Mouse (Mus musculus): ENCODE results near the gene Chit1.

Gene Chit1

GRCm38 (mm10) chr1:134098726-134099515 lies 12.1 kb upstream of the Chit1 start:
- peak; percentile 97 for DNase-seq (ENCODE audit: low spot score)

- DNase-seq (ENCODE audit: low spot score): no peak
These were observed 11.4 kb upstream of the Chit1 start for GRCm38 (mm10) chr1:134099516-134100235.

GRCm38 (mm10) chr1:134100401-134100800 lies 10.6 kb upstream of the Chit1 start:
- DNase-seq (ENCODE audit: low spot score): no peak

GRCm38 (mm10) chr1:134100928-134101327 lies 10.1 kb upstream of the Chit1 start:
- no peak for DNase-seq (ENCODE audit: low spot score)

- DNase-seq (ENCODE audit: low spot score): no peak
These were observed 9.4 kb upstream of the Chit1 start for GRCm38 (mm10) chr1:134101593-134101992.

DNA sequence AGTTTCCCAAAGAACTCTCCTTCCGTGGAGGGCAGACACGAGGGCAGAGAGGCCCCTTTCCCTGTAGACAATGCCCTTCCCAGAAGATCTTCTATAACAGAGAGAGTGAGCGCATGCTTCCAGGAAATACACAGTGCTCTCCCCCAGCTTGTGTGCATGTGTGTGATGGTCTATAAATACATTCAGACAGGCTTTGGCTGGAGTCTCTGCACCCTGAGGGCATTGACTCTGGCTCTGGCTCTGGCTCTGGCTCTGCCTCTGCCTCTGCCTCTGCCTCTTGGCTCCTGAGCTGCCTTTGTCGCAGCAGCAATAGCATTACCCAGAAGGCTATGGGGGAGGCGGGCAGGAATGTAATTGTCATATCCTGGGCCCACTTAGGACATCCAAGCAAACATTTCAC lies 7.2 kb upstream of the Chit1 start:
- DNase-seq (ENCODE audit: low spot score): no peak

DNA sequence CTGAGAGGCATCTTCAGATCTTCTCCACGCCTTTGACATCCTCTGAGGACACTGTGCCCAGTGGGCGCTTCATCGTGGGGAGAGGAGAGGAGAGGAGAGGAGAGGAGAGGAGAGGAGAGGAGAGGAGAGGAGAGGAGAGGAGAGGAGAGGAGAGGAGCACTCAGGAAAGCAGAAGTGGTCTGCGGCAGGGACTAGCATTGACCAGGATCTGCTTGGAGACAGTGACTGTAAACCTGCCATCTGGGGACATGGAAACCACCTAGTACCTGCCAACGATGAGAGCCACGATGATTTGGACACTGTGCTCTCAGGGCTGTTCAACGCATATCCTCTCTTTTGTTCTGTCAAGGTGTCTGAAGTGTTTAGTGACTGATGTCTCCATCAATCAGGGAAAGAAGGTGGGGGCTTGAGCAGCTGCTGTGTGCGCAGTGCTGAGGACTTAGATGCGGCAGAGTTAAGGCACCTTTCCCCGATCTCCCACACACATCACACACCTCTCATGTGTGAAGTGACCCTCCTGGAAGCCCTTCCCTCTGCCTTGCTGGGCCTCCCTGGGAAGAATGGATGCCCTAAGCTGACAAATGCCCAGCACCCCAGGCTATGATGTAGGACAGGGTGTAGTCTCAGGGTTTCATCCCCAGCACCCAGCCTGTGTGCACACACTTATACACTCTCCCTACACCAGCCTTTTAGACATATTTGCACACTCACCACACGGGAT lies 5.8 kb upstream of the Chit1 start:
- DNase-seq (ENCODE audit: low spot score): no peak

DNA sequence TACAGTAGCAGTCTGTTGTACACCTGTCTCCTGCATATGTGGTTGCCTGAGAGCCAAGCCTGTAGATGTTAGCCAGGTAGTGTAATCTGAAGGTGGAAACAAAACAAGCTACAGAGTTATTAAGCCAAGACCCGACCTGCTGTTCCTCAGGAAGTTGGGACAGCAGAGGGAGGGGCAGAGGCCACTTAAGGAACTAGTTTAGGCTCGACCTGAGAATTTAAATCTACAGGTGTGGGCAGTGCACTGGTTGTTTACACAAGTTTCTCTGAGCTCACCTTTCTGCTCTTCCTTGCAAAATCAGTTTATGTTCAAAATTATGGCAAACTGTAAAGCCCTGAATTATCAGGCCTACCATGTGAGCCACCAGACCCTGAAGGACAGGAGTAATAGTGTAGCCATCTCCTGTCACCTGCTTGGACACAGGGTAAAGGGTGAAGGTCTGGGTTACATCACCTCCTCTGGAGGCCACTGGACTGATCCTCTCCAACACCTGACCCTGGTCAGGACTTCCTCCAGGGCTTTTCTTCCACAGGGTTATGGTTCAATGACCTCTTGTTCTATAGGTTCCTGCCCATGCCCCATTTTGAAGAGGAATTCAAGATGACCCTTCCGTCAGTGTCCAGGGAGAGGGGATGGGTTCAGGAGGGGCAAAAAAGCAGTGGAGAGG lies 5.1 kb upstream of the Chit1 start:
- DNase-seq (ENCODE audit: low spot score): peak; percentile 61

DNA sequence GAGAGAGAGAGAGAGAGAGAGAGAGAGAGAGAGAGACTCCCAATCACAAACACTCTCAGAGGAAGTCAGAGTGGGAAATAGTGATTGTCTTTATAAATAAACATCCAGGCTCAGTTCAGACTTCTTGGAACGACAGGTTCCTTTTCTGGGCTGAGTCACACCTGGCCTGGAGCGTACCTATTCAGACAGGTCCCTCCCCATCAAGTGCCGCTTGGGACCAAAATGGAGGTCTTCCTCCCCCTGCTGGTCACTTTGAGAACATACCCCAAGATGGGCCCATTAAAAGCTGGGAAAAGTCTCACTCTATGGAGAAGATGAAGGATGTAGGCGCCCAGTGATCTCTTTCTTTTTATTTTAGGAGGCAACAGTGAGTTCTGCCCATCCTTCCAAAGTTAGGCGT lies 4.3 kb upstream of the Chit1 start:
- peak; percentile 83 for DNase-seq (ENCODE audit: low spot score)

DNA sequence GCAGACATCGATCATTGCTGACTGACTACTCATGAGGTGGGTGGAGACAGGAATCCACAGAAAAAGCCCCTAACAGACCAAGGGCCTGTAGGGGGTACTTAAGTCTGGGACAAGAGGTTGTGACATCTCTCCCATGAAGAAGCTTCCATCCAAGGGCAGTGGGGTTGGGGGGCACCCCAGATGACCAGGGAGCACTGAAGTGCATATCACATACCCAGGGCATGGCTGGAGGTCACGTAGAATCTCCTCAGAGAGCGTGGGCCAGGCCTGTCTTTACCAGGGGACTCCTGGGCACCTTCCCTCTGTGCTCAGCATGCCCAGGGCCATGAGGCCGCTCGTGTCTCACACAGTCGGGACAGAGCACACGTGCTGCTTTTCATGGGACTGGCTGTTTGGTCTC lies 3.3 kb upstream of the Chit1 start:
- DNase-seq (ENCODE audit: low spot score): no peak

DNA sequence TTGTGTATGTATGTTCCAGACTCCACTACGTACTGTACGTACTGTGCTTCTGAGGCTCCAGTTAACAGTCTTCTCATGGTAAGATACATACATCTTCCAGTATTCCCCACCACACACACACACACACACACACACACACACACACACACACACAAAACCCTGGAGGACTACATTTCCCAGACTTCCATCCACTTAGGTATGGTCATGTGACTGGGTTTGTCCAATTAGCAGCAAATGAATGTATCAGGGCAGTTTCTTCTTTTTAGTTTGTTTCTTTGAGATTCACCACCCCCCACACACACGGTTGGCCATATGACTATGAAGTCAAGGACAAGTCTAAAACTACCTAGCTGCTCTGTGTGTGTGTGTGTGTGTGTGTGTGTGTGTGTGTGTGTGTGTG lies 1.0 kb upstream of the Chit1 start:
- DNase-seq (ENCODE audit: low spot score): no peak

DNA sequence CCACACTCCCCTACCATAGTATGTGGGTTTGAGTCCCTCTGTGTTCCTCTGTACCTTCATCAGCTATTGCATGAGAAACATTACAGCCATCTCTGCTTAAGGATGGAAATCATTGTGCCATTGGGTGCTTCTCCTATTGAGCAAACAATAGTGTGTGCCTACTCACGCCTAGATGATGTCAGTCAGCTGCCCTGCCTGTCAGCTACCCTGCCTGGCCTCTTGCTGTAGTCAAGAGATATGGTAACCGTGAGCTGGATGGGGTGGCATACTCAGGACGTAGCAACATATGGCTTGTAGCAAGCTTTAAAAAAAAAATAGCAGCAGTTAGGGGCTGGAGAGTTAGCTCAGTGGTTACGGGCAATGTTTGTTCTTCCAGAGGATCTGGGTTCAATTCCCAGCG lies 593 bp upstream of the Chit1 start:
- DNase-seq (ENCODE audit: low spot score): no peak

DNA sequence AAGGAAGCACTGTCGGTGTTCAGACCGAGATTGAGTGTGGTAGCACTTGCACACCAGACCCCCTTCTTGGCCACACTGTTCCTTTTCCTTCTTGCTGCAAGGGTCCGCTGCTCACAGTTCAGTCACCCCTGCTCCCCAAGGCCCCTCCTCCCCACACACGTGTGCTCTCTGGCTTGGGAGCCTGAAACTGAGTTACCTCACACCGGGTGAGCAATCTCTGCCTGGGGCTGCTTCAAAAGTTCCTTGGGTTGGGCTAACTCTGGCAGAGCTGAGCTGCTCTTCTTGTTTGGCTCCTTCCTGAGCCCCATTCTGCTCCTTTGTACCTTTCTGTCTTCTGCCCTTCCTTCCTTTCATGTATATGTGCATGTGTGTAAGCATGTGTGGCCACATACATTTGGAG lies 2.5 kb downstream of the Chit1 start:
- DNase-seq (ENCODE audit: low spot score): no peak

- no peak for DNase-seq (ENCODE audit: low spot score)
These were observed 3.0 kb downstream of the Chit1 start for GRCm38 (mm10) chr1:134114018-134114417.

GRCm38 (mm10) chr1:134114730-134115129 lies 3.7 kb downstream of the Chit1 start:
- no peak for DNase-seq (ENCODE audit: low spot score)

GRCm38 (mm10) chr1:134115424-134115823 lies 4.4 kb downstream of the Chit1 start:
- DNase-seq (ENCODE audit: low spot score): no peak

- DNase-seq (ENCODE audit: low spot score): no peak
These were observed 6.1 kb downstream of the Chit1 start for GRCm38 (mm10) chr1:134117110-134117509.

DNA sequence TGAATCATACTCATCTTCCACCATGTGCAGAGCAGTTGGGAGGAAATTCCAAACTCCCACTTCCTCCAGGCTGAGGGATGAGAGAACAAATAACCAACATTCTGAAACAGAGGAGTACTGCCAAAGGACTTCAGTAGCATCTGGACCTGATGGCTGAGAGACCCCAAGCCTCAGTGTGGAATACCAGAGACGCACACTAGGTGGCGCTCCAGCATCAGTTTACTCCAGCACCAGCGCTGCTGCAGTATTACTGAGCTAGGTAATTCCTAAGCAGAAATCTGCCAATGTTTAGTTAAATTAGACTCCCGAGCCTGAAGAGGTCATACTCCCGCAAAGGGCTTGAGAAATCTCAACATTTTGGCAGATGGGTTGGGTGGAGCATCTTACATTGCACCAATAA lies 9.1 kb downstream of the Chit1 start:
- DNase-seq (ENCODE audit: low spot score): peak; percentile 71

DNA sequence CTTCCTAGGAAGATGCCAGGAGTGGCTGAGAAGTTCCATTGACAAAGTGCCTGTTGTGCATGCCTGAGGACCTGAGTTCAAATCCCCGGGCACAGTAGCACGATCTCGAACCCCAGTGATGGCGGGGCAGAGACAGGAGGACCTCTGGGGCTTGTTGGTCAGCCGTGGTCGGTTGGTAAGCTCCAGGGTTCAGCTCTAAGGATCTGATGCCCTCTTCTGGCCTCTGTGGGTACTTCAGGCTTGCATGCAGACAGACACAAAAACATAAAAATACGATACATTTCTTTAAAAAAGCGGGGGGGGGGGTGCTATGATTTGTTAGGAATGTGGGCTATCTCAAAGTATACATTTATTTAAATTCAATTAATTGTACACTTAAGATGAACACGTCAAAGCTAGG lies 11.2 kb downstream of the Chit1 start:
- DNase-seq (ENCODE audit: low spot score): no peak

GRCm38 (mm10) chr1:134133316-134133715 lies 22.3 kb downstream of the Chit1 start:
- DNase-seq (ENCODE audit: low spot score): no peak

DNA sequence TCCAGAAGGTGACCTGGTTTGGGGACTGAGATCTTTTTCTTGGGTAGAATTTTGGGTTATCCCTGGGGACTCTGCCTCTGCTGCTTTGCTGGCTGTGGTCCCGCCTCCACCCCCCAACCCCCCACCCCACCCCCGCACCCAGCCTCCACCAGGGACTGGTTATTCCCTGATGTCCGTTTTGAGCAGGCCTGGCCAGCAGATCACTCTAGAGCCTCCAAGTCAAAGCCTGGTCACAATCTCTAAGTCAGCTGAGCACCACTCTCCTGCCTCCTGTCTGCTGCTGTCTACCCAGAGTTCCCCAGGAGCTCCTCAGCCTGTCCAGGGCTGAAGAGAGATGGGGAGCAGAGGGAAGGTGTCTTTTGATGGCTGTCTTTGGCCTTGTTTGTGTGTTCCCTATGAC lies 25.3 kb downstream of the Chit1 start:
- no peak for DNase-seq (ENCODE audit: low spot score)

DNA sequence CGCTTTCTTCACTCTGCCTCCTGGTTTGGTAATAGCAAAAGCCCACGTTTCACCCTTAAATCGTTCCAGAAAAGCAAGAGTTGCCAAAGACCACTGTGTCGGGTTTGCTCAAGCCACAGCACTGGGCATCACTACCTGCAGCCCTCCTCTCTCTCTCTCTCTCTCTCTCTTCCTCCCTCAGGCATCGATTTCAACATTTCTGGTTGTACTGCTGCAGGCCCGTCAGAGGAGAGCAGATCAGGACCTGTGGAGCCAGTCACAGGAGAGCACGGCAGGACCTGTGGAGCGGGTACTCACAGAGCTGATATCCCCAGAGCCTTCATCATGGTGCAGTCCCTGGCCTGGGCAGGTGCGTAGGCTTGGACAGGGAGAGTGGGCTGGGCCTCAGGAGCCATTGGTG lies 27.4 kb downstream of the Chit1 start:
- no peak for DNase-seq (ENCODE audit: low spot score)
